Mouse (Mus musculus) retina, postnatal 7 days (tissue): ENCODE data around the gene Zfp526.

ENCODE experiments used
- DNase-seq: peaks from one replicate; pipeline ENCODE4 v3.0.0-alpha.2; 2012; ENCODE audit warnings: low read depth, low spot score

The Zfp526 gene

DNA sequence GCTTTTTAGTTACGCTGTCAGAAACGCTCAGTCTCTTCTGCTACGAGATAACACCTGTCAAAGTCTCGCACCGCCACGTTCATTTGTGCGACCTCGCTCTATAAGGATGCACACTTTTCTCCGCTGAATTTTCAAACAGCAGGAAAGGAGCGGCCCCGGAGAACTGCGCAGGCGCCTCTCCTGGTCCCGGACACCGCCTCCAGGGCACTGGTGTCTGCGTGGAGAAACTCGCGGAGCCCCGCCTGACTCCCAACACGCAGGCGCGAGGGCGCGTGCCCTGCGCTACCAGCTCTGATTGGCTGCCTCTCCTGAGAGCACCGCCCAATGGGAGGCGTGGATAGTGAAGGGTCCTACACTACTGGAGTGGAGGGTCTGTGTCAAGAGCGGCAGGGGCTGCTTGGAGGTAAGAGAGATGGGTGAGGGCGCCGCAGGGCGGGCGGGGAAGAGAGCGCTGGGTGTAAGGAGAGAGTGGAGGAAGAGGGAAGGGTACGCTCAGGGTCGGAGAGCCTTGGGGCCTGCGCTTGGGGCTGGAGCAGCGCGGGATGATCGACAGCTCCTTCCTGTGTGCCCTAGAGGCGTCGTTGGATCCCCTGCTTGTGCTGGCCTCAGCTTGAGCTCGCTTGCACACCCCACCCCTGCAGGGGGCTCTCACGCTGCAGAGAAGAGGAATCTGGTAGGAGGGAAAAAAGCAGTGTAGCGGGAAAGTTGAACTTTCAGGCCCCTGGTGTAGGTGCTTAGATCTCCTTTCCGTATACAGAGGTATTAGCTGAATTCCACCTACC lies at the start of gene Zfp526:
TSS of gene Zfp526 (plus strand) at position 324 of the 782 bp plus-strand sequence.
- peak; percentile 98 for DNase-seq

- DNase-seq = no peak
Measured at GRCm38 (mm10) chr7:25172669-25173068, 48.6 kb upstream of the Zfp526 start.

GRCm38 (mm10) chr7:25174343-25174742 lies 46.9 kb upstream of the Zfp526 start:
- DNase-seq = no peak

DNA sequence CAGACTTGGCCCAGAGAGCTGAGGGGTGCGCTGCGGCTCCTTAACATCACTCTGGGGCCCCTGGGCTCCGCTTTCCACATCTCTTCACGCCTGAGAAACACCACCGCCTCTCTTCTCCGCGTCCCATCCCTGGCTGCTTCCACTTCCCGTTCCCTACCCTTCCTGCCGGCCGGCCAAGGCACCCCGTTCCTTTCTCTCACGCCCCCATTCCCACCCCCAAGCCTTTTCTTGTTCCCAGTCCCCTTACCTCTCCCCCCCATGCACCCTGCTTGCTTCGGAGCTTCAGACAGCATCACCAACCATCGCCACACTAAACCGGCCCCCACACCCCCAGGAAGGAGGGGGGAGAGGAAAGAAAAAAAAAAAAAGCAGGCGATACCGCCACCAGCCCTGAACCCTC lies 42.9 kb upstream of the Zfp526 start:
- no peak for DNase-seq

- no peak for DNase-seq
Measured at GRCm38 (mm10) chr7:25178787-25179605, 42.2 kb upstream of the Zfp526 start.

- peak; percentile 76 for DNase-seq
Measured at GRCm38 (mm10) chr7:25179606-25180161, 41.5 kb upstream of the Zfp526 start, which contains the start of gene Pou2f2. Pou2f2 (minus strand) TSS chr7:25179726.

DNA sequence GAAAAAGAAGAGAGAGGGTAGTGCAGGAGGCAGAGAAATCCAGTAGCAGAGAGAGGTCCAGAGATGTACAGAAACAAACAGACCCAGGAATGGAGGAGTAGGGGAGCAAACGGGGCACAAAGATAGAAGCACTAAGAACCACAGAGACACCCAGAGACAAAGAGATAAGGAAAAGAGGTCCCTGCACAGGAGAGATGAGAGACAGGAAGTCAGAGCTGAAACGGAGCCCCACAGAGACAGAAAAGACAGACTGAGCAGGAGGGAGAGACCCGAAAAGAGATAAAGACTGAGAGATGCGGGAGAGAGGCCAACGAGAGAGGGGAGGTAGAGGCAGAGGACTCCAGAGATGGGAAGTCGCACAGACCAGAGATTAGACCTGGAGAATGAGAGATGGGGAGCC lies 40.7 kb upstream of the Zfp526 start:
- no peak for DNase-seq

DNA sequence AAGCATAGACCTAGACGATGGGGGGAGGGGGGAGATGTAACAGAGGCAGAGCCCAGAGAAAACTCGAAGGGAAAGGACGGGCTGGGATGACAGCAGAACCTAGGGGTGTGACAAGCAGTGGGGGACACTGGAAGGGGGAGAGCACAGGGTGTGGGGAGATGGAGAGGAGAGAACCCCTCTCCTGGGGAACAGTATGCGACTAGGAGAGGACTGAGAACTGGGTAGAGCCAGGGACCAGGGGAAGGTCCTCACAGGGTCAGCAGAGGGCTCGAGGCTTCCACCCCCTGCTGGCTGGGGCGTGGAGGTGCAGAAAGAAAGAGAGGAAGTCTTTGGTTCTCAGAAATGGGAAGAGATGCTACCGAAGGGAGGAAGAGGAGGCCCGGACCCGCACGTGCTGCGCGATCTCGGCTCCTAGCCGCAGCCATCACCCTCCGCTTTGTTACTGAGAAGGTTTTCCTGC lies 39.9 kb upstream of the Zfp526 start:
- no peak for DNase-seq

DNA sequence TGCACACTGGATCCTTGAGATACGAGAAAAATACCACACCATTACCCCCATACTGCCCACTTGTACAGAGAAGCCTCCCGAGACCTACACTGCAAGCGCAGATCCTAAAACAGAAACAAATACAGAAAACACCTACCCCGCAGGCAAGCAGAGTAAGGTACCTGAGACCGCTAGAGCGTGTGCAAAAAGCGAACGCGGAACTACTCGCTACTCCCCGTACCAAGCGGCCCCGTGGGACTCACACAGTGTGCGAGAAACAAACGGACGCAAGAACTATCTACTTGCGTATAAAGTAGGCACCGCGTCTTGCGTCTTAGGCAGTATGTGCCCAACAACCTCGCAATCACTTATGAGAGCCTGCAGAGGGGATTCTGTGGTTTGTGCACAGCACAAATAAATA lies 39.4 kb upstream of the Zfp526 start:
- no peak for DNase-seq

- DNase-seq = no peak
Measured at GRCm38 (mm10) chr7:25184091-25184490, 37.1 kb upstream of the Zfp526 start.

GRCm38 (mm10) chr7:25187662-25188650 lies 33.3 kb upstream of the Zfp526 start:
- peak; percentile 86 for DNase-seq

DNA sequence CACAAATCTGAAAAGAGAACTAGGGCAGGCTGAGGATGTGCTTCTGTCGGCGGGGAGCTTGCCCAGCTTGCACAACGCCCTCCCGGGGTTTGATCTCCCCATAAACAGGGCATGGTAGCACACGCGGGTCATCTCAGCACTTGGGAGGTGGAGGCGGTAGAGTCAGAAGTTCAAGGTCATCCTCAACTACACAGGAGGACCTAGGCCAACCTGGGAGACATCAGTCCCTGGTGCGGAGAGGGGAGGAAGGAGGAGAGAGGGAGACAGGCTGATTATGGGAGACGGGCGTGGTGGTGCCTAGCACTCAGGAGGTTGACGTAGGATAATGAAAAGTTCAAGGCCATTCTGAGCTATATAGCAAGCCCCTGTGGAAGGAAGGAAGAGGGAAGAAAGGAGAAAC lies 30.4 kb upstream of the Zfp526 start:
- no peak for DNase-seq

DNA sequence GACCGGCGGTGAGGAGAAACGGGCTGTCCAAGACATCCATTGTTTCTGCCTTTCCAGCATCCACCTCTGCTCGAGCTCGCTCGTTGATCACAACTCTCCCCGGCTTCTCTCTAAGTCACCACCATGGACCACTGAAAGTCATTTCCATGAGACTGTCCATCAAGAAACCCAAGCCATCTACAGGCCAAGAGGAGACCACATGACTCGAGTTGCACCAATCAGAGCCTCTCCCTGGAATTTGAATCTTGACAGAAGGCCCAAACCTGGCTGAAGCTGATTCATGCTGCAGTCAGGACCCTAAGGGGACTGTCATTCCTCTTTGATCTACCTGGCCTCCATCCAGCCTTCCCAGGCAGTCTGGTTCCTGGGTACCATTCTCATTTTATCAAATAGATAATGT lies 29.1 kb upstream of the Zfp526 start:
- DNase-seq = no peak

GRCm38 (mm10) chr7:25195148-25195547 lies 26.1 kb upstream of the Zfp526 start:
- DNase-seq = no peak

DNA sequence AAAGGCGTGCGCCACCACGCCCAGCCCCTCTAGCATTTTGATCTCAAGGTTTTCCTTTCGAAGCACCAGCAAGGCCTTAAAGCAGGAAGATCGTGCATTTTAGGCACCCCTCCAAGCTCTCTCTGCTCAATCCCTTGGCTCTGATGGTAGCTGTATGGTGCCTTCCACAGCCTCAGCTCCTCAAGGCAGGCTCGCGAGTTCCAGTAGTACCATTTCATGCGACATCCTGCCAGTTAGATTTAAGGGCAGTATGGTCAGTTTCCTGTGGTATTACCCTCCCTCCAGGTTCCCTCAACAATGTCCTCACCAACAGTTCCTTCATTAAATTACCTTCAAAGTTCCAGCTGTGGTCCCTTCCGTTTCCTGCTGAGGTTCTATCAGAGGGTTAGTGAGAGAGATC lies 25.1 kb upstream of the Zfp526 start:
- DNase-seq = no peak

- DNase-seq = no peak
Measured at GRCm38 (mm10) chr7:25197384-25198018, 23.7 kb upstream of the Zfp526 start.

GRCm38 (mm10) chr7:25203624-25204023 lies 17.6 kb upstream of the Zfp526 start:
- no peak for DNase-seq

DNA sequence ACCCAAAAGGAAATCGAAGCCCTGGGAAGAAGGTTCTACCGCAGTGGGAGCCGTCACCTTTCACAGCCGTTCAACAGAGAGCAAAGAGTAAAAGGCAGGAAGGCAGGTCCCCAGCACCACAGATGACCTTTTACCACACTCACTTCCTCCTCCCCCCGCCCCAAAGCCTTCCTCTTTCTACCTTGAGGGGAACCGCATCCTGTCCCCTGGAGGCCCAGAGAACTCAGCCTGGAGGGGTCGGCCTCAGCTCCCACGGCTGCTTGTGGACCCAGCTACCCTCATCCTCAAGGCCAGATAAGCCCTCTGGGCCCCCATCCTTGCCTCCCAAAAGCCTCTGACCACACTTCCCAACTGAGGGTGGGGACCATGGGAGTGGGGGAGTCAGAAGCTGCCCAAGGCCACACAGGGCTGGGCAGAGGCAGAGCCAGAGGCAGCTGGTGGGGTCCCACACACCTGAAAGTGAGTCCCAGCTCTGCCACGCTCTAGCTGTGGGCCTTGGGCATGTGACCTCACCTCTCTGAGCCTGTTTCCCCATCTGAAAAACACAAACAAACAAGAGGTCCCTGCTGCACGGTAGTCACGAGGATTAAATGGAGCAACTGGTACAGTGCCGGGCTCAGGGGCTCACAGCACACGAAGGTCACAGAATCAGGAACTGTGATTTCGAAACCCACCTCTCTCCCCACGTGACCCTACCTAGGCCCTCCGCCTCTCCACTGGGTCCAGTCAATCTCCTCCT lies 15.7 kb upstream of the Zfp526 start:
- DNase-seq = no peak

DNA sequence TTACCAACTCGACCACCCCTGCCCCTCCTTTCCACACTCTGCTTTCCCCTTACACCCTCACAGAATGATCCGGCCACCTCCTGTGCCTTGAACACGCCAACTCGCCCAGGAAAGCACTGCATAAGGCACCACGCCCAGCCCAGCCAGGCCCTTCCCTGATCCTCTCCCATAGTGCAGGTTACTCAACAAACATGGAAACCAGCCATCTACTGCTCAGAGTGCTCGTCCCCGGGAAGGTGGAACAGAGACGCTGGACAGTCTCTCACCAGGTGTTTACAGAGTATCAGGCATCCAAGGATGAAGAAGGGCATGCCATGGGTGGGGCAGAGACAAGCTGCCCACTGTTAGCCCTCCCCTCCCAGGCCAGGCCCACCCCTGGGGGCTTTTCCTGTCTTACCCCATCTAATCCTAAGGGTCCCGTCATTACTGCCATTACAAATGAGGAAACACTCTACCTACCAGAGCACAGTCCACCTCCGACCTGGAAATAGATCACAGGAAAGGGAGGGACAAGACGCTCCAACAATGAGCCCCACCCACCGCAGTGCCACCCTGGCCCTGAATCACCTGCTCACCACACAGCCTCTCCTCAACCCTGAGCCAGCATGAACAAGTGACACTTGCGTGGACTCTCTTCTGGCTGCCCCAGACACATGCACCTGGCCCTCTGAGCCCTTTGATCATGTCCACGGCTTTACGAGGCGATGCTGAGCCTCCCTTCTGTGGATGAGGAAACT lies 15.0 kb upstream of the Zfp526 start:
- no peak for DNase-seq
